Mouse (Mus musculus) hindlimb bud, embryonic 11.5 days (tissue): ENCODE results near the gene Soga1.
A peak's percentile ranks its signal among the peaks of the same experiment; 100 is the strongest.

Experiments
- DNase-seq: peaks from one replicate; pipeline ENCODE4 v3.0.0-alpha.2; 2012; ENCODE audit warnings: low read depth, low spot score; ENCODE audit errors: extremely low spot score

The Soga1 gene

GRCm38 (mm10) chr2:156991470-156992319 lies 87.4 kb downstream of the Soga1 start, which contains the start of gene Ndrg3:
Gene Ndrg3 (minus strand): TSS chr2:156992056.
- peak; percentile 99 for DNase-seq

DNA sequence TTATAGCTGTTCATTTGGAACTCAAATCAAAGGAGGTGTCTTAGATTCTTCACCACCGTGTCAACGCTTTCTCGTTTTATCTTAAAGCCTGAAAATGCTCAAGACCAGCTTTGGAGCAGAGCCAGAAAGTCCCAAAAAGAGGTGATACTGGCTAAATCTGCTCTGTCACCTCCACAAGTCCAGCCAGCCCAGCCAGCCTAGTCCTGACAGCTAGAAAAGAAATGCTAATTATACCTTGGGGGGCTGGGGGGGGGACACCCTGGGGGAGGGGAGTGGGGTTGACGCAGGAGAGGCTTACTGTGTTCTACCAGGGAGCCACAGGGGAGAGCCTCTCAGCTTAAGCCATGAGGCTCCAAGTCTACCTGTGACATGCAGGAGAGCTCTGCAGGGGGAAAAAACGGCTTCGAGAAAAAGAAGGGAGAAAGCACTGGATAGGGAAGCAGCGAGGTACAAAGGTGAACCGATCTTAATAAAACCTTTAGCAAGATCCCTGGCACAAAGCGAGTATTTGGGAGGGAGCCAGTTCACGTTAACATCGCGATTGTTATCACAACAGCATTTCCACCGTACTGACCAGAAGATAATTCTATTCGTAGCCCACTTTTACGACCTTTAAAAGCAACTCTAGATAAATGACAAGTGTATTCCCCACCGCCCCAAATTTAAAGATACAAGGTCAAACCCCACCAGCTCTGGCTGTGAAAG lies 88.2 kb downstream of the Soga1 start:
- no peak for DNase-seq

DNA sequence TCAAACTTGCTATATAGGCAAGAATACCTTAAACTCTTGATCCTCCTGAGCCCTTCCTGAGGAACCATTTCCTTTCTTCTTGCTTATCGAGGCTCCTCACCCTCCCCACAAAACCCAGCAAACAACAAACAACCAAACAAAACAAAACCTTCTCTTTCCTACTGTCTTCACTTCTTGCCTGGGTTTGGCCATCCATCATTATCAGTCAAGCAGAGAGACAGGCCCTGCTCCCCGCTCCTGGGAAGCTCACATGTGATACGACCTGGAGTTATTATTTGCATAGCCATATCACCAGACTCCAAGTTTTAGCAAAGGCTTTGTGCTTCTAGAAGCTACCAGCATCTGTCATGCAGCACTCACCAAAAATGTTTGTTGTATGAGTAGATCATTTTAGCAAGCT lies 91.7 kb downstream of the Soga1 start:
- DNase-seq = no peak

- no peak for DNase-seq
Observed at GRCm38 (mm10) chr2:156982864-156983263, 96.2 kb downstream of the Soga1 start.

DNA sequence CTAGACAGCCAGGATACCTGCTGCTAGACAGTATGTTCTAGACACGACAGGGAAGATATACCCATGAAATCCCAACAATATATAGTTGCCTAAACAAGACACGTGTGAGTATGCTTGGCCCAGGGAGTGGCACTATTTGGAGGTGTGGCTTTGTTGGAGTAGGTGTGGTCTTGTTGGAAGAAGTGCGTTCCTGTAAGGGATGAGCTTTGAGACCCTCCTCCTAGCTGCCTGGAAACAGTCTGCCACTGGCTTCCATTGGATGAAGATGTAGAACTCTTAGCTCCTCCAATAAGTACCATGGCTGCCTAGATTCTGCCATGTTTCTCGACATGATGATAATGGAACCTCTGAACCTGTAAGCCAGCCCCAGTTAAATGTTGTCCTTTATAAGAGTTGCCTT lies 97.8 kb downstream of the Soga1 start:
- DNase-seq = no peak

DNA sequence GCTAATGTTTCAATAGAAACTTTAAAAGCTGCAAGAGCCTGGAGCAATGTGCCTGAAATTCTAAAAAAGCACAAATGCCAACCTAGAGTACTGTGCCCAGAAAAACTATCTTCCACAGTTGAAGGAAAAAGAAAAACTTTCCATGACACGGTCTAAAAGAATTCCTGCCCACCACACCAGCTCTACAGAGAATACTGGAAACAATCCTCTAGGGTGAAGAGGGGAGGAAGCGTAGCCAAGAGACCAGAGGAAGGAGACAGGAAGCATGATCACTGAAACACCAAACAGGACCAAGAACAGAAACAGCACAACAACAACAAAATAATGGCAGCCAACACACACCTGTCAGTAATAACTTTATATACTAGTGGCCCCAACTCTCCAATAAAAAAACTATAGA lies 99.0 kb downstream of the Soga1 start:
- no peak for DNase-seq

DNA sequence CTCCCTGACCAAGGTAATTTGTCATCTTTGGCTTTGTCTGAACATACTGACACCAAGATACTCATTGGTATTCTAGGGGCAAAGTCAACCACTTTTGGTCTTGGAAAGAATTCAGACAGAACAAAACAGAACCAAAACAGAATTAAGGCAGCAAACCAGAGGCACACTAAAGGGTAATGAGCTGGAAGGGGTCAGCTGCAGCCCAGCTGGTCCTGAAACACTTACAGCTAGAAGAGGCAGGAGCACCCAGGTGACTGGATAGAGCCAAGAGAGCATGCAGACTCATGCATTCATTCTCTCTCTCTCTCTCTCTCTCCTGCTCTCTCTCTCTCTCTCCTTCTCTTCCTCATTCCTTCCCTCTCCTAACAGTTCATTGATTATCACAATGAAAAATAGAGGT lies 102.3 kb downstream of the Soga1 start:
- no peak for DNase-seq

- no peak for DNase-seq
Observed at GRCm38 (mm10) chr2:156974967-156975366, 104.1 kb downstream of the Soga1 start.

GRCm38 (mm10) chr2:156973316-156974100 lies 105.5 kb downstream of the Soga1 start:
- DNase-seq = no peak

GRCm38 (mm10) chr2:156970253-156970652 lies 108.8 kb downstream of the Soga1 start:
- no peak for DNase-seq

DNA sequence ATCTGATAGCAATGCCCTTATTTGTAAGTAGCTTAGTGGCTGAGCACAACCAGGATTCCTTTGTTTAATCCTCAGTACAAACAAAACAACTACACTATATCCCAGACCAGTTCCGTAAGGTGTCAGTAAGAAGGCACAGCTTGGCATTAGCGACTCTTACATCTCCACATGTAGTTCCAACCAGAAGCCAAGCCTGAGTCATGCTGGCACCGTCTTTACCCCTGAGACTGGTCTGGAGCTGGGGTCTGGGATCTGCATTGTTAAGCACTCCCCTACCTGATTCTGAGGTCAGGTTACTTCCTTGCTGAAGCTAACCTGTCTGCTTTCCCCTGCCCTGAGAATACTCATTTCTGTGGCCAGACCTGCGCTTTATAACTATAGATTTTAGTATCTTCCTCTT lies 110.6 kb downstream of the Soga1 start:
- no peak for DNase-seq

DNA sequence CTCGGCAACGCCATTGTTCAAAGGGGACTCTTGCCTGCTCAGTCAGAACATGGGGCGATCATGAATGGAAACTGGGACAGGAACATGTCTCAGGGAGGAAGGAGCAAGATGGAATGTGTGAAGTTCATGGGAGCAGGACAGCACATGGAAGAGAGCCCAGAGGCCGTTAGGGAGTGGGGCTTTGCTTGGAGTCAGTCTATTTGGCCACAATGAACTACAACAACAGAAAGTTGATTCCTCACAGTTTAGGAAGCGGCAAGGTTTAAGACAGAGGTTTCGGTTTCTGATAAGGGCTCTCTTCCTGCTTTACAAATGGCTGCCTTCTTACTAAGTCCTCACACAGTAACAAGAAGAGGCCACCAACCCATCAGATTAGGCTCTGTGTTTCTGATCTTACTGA lies 111.7 kb downstream of the Soga1 start:
- DNase-seq = no peak
